29 mouse cellular contexts compared by ENCODE assay signal in genomic region chr5:138689254-138689653, GRCm38 (mm10).
A peak's percentile ranks its signal among the peaks of the same experiment; 100 is the strongest.
DNase-seq lines count a peak whose midpoint lies in the region; ATAC-seq lines count a peak whose summit lies in the region.
"Had no signal": no experiment of that assay in that cellular context is flagged by ENCODE, and none has a peak within 500 bp of the region (broad histone marks: within the 10 kb centered on the region; RNA-seq: fewer than 3 reads in every experiment).

No protein-coding gene starts in this region.

- ATAC-seq in hindbrain, embryonic 15.5 days (ENCODE audit: low FRiP score, low read depth): 0 out of 2 replicates have a peak, but pooled peaks have one; percentile 38
- ATAC-seq in midbrain, embryonic 14.5 days (ENCODE audit: low FRiP score, low TSS enrichment): no peak
- no peak for ATAC-seq in erythroblast, adult 5-6 weeks (replicated peaks; ENCODE audit: low FRiP score, poor library complexity, severe bottlenecking)
- ATAC-seq: inflammation-experienced regulatory T-cells, adult 6 months; midbrain, embryonic 15.5 days had no signal

- WGBS in hindbrain, embryonic 15.5 days: 59% methylated on average over 5 of the region's 5 CpGs
- WGBS in hindbrain, embryonic 10.5 days: 73% methylated on average over 5 of the region's 5 CpGs
- WGBS in midbrain, embryonic 14.5 days: 71% methylated on average over 5 of the region's 5 CpGs
- 72% methylated on average over 5 of the region's 5 CpGs for WGBS in midbrain, embryonic 10.5 days

- 0 out of 2 replicates have a peak overlapping the region, but pooled peaks have one; percentile 36 for H3K27ac ChIP-seq in hindbrain, embryonic 15.5 days (replicated peaks)
- no peak overlapping the region for H3K27ac ChIP-seq in hindbrain, embryonic 10.5 days
- no peak overlapping the region for H3K27ac ChIP-seq in midbrain, embryonic 14.5 days (replicated peaks; ENCODE audit: low read depth, low read length)
- H3K27ac ChIP-seq in midbrain, embryonic 10.5 days (replicated peaks): no peak overlapping the region
- H3K27ac ChIP-seq: embryonic facial prominence, embryonic 12.5 days; forebrain, embryonic 10.5 days; gastrocnemius, adult 2 months; liver, embryonic 15.5 days; midbrain, embryonic 15.5 days; stomach, embryonic 15.5 days had no signal

- peaks cover 3% of the 10 kb centered on the region for H3K4me1 ChIP-seq in hindbrain, embryonic 15.5 days (replicated peaks)
- H3K4me1 ChIP-seq in hindbrain, embryonic 10.5 days (replicated peaks): no peaks in the 10 kb centered on the region
- H3K4me1 ChIP-seq in midbrain, embryonic 14.5 days (ENCODE audit: control insufficient read depth, insufficient read depth, low read length): 0 out of 2 replicates have a peak, but pooled peaks cover 2% of the 10 kb centered on the region
- H3K4me1 ChIP-seq in midbrain, embryonic 10.5 days: no peaks in the 10 kb centered on the region
- H3K4me1 ChIP-seq: embryonic facial prominence, embryonic 12.5 days; liver, embryonic 15.5 days; midbrain, embryonic 15.5 days had no signal

- no peak overlapping the region for H3K9ac ChIP-seq in hindbrain, embryonic 15.5 days
- H3K9ac ChIP-seq in midbrain, embryonic 14.5 days (replicated peaks; ENCODE audit: low read length): no peak overlapping the region
- H3K9ac ChIP-seq: embryonic facial prominence, embryonic 12.5 days; liver, embryonic 15.5 days; lung, embryonic 14.5 days; midbrain, embryonic 15.5 days; stomach, embryonic 15.5 days had no signal

- no peaks in the 10 kb centered on the region for H3K36me3 ChIP-seq in hindbrain, embryonic 15.5 days
- H3K36me3 ChIP-seq in hindbrain, embryonic 10.5 days: no peaks in the 10 kb centered on the region
- no peaks in the 10 kb centered on the region for H3K36me3 ChIP-seq in midbrain, embryonic 14.5 days (ENCODE audit: control insufficient read depth, insufficient read depth, low read length)
- H3K36me3 ChIP-seq in midbrain, embryonic 10.5 days: no peaks in the 10 kb centered on the region
- H3K36me3 ChIP-seq: embryonic facial prominence, embryonic 12.5 days; forebrain, embryonic 10.5 days; liver, embryonic 15.5 days; midbrain, embryonic 15.5 days; stomach, embryonic 15.5 days had no signal

- H3K9me3 ChIP-seq in hindbrain, embryonic 15.5 days: no peaks in the 10 kb centered on the region
- H3K9me3 ChIP-seq in hindbrain, embryonic 10.5 days: no peaks in the 10 kb centered on the region
- H3K9me3 ChIP-seq in midbrain, embryonic 14.5 days (ENCODE audit: control insufficient read depth, low read length): no peaks in the 10 kb centered on the region
- H3K9me3 ChIP-seq in midbrain, embryonic 10.5 days (replicated peaks): no peaks in the 10 kb centered on the region
- H3K9me3 ChIP-seq: embryonic facial prominence, embryonic 12.5 days; forebrain, embryonic 10.5 days; liver, embryonic 15.5 days; midbrain, embryonic 15.5 days; stomach, embryonic 15.5 days had no signal

- H3K4me2 ChIP-seq in hindbrain, embryonic 15.5 days: no peak overlapping the region
- H3K4me2 ChIP-seq in midbrain, embryonic 14.5 days (ENCODE audit: low read length): no peak overlapping the region
- H3K4me2 ChIP-seq: embryonic facial prominence, embryonic 12.5 days; heart, embryonic 11.5 days; liver, embryonic 15.5 days; lung, embryonic 14.5 days; midbrain, embryonic 15.5 days; stomach, embryonic 15.5 days had no signal

- no peak overlapping the region for H3K4me3 ChIP-seq in hindbrain, embryonic 15.5 days
- no peak overlapping the region for H3K4me3 ChIP-seq in hindbrain, embryonic 10.5 days
- no peak overlapping the region for H3K4me3 ChIP-seq in midbrain, embryonic 14.5 days (replicated peaks; ENCODE audit: low read depth, low read length)
- no peak overlapping the region for H3K4me3 ChIP-seq in midbrain, embryonic 10.5 days
- H3K4me3 ChIP-seq: embryonic facial prominence, embryonic 12.5 days; forebrain, embryonic 10.5 days; gastrocnemius, adult 2 months; liver, embryonic 15.5 days; midbrain, embryonic 15.5 days; myocyte; stomach, embryonic 15.5 days had no signal

- no peaks in the 10 kb centered on the region for H3K27me3 ChIP-seq in hindbrain, embryonic 15.5 days
- H3K27me3 ChIP-seq in hindbrain, embryonic 10.5 days (ENCODE audit: insufficient read depth, poor library complexity, severe bottlenecking): no peaks in the 10 kb centered on the region
- H3K27me3 ChIP-seq in midbrain, embryonic 14.5 days (ENCODE audit: control insufficient read depth, insufficient read depth, low read length): no peaks in the 10 kb centered on the region
- H3K27me3 ChIP-seq in midbrain, embryonic 10.5 days (ENCODE audit: low read depth, poor library complexity, severe bottlenecking): no peaks in the 10 kb centered on the region
- H3K27me3 ChIP-seq: CH12.LX; embryonic facial prominence, embryonic 12.5 days; liver, embryonic 15.5 days; midbrain, embryonic 15.5 days; stomach, embryonic 15.5 days had no signal

- peak; percentile 8 to 18 for DNase-seq in cerebellum, postnatal 10 days
- no peak for DNase-seq in cerebellum, adult 9-10 months
- no peak for DNase-seq in hindbrain, embryonic 10.5 days (ENCODE audit: low spot score)
- peak; percentile 5 for DNase-seq in midbrain, embryonic 14.5 days
- DNase-seq in midbrain, embryonic 10.5 days (ENCODE audit: low spot score): no peak
- DNase-seq: adrenal gland, adult 8-10 months; cerebellum, adult 8-10 months; embryo, embryonic 11 days; gastrocnemius, adult 2 months; gastrocnemius, postnatal 36 days; heart, adult 18-20 months; heart, postnatal 10 days; kidney, adult 11 months; kidney, postnatal 14 days; layer of hippocampus, adult 9-11 months; lung, embryonic 14.5 days; lung, postnatal 14 days; right cerebral cortex, postnatal 25 days had no signal

Comparison
In these comparisons a context has a peak if more than half of its experiments do, and no peak if none do; other contexts are left out.
1. DNase-seq: peak in cerebellum, postnatal 10 days (2 of 2) and midbrain, embryonic 14.5 days (single experiment); none in cerebellum, adult 9-10 months (single experiment), hindbrain, embryonic 10.5 days (single experiment) and midbrain, embryonic 10.5 days (single experiment).